Mouse (Mus musculus): ENCODE measurements around the gene Hoxc6. TPM values are rescaled to one million over a fixed set of nuclear protein-coding genes. Genes with fewer than 3 reads are reported as not detected.

The Hoxc6 gene
- polyA plus RNA-seq, 1 experiment from 2014 or later: 0.43 TPM

GRCm38 (mm10) chr15:102996548-102996947 lies 1.5 kb upstream of the Hoxc6 start:
- Histone ChIP-seq H3K36me3 (no peaks in the 10 kb centered on the region), H3K4me1 (replicated peaks) (peaks cover 28% of the 10 kb centered on the region), H3K27ac (no peak overlapping the region), H3K9me3 (replicated peaks) (no peaks in the 10 kb centered on the region), H3K4me3 (no peak overlapping the region), H3K9ac (no peak overlapping the region), H3K4me2 (no peak overlapping the region), H3K27me3 (peaks cover 98% of the 10 kb centered on the region)
- no peak for ATAC-seq (replicated peaks; ENCODE audit: insufficient number of reproducible peaks, insufficient read depth, low FRiP score, low read depth)
- 5% methylated on average over 9 of the region's 9 CpGs for WGBS

- 3% methylated on average over 3 of the region's 3 CpGs for WGBS
- no peaks in the 10 kb centered on the region for H3K9me3 ChIP-seq (replicated peaks)
- no peak for ATAC-seq (replicated peaks; ENCODE audit: insufficient number of reproducible peaks, insufficient read depth, low FRiP score, low read depth)
These were observed 626 bp upstream of the Hoxc6 start for GRCm38 (mm10) chr15:102997431-102997830.

GRCm38 (mm10) chr15:102998608-102999182 lies 638 bp downstream of the Hoxc6 start:
- under 1% methylated on average over 19 of the region's 19 CpGs for WGBS

More at GRCm38 (mm10) chr15:102997431-102997830, 626 bp upstream of the Hoxc6 start:
- H3K4me3 ChIP-seq: no peak overlapping the region
- H3K9ac ChIP-seq: no peak overlapping the region
- H3K36me3 ChIP-seq: no peaks in the 10 kb centered on the region
- H3K4me2 ChIP-seq: no peak overlapping the region
- peaks cover 30% of the 10 kb centered on the region for H3K4me1 ChIP-seq (replicated peaks)
- H3K27ac ChIP-seq: no peak overlapping the region
- H3K27me3 ChIP-seq: peaks cover 98% of the 10 kb centered on the region

GRCm38 (mm10) chr15:102999183-102999831 lies 1.2 kb downstream of the Hoxc6 start:
- Histone ChIP-seq H3K9me3 (replicated peaks) (no peaks in the 10 kb centered on the region), H3K4me3 (peak overlapping the region; percentile 56), H3K27me3 (peaks cover 99% of the 10 kb centered on the region), H3K27ac (no peak overlapping the region), H3K4me1 (replicated peaks) (peaks cover 30% of the 10 kb centered on the region), H3K4me2 (peak overlapping the region; percentile 89), H3K36me3 (no peaks in the 10 kb centered on the region), H3K9ac (peak overlapping the region; percentile 62)
- WGBS: 1% methylated on average over 32 of the region's 33 CpGs
- peak; percentile 84 for ATAC-seq (replicated peaks; ENCODE audit: insufficient number of reproducible peaks, insufficient read depth, low FRiP score, low read depth)

More at GRCm38 (mm10) chr15:102998608-102999182, 638 bp downstream of the Hoxc6 start:
- Histone ChIP-seq H3K9me3 (replicated peaks) (no peaks in the 10 kb centered on the region), H3K27me3 (peaks cover 99% of the 10 kb centered on the region), H3K4me2 (peak overlapping the region; percentile 89), H3K9ac (peak overlapping the region; percentile 62), H3K36me3 (no peaks in the 10 kb centered on the region), H3K27ac (no peak overlapping the region), H3K4me3 (peak overlapping the region; percentile 56), H3K4me1 (replicated peaks) (peaks cover 30% of the 10 kb centered on the region)
- ATAC-seq (replicated peaks; ENCODE audit: insufficient number of reproducible peaks, insufficient read depth, low FRiP score, low read depth): peak; percentile 37; the same call in 1 of the 2 replicates

GRCm38 (mm10) chr15:102999955-103000354 lies 1.9 kb downstream of the Hoxc6 start:
- Histone ChIP-seq H3K36me3 (no peaks in the 10 kb centered on the region), H3K9ac (no peak overlapping the region), H3K27me3 (peaks cover 100% of the 10 kb centered on the region), H3K27ac (no peak overlapping the region), H3K4me1 (replicated peaks) (peaks cover 30% of the 10 kb centered on the region), H3K4me2 (peak overlapping the region; percentile 89), H3K9me3 (replicated peaks) (no peaks in the 10 kb centered on the region), H3K4me3 (no peak overlapping the region)
- WGBS: 21% methylated on average over 11 of the region's 11 CpGs
- 0 out of 2 replicates have a peak, but pooled peaks have one; percentile 17 for ATAC-seq (replicated peaks; ENCODE audit: insufficient number of reproducible peaks, insufficient read depth, low FRiP score, low read depth)

- WGBS: 15% methylated on average over 24 of the region's 24 CpGs
- H3K9ac ChIP-seq: no peak overlapping the region
- H3K27ac ChIP-seq: no peak overlapping the region
- ATAC-seq (replicated peaks; ENCODE audit: insufficient number of reproducible peaks, insufficient read depth, low FRiP score, low read depth): no peak
- H3K4me2 ChIP-seq: peak overlapping the region; percentile 47
- H3K9me3 ChIP-seq (replicated peaks): no peaks in the 10 kb centered on the region
- peaks cover 100% of the 10 kb centered on the region for H3K27me3 ChIP-seq
- H3K4me3 ChIP-seq: peak overlapping the region; percentile 27
- peaks cover 30% of the 10 kb centered on the region for H3K4me1 ChIP-seq (replicated peaks)
- no peaks in the 10 kb centered on the region for H3K36me3 ChIP-seq
These were observed 2.4 kb downstream of the Hoxc6 start for GRCm38 (mm10) chr15:103000501-103000901.

GRCm38 (mm10) chr15:103001370-103001769 lies 3.3 kb downstream of the Hoxc6 start:
- Histone ChIP-seq H3K36me3 (no peaks in the 10 kb centered on the region), H3K27ac (no peak overlapping the region), H3K9ac (no peak overlapping the region), H3K4me1 (replicated peaks) (peaks cover 30% of the 10 kb centered on the region), H3K4me2 (peak overlapping the region; percentile 47), H3K9me3 (replicated peaks) (no peaks in the 10 kb centered on the region), H3K4me3 (0 out of 2 replicates have a peak overlapping the region, but pooled peaks have one; percentile 1), H3K27me3 (peaks cover 100% of the 10 kb centered on the region)
- no peak for ATAC-seq (replicated peaks; ENCODE audit: insufficient number of reproducible peaks, insufficient read depth, low FRiP score, low read depth)
- WGBS: 29% methylated on average over 2 of the region's 2 CpGs

- H3K4me3 ChIP-seq: no peak overlapping the region
- peaks cover 100% of the 10 kb centered on the region for H3K27me3 ChIP-seq
- no peaks in the 10 kb centered on the region for H3K36me3 ChIP-seq
- WGBS: 30% methylated on average over 4 of the region's 4 CpGs
- peaks cover 30% of the 10 kb centered on the region for H3K4me1 ChIP-seq (replicated peaks)
- no peaks in the 10 kb centered on the region for H3K9me3 ChIP-seq (replicated peaks)
- H3K9ac ChIP-seq: no peak overlapping the region
- no peak for ATAC-seq (replicated peaks; ENCODE audit: insufficient number of reproducible peaks, insufficient read depth, low FRiP score, low read depth)
- H3K27ac ChIP-seq: no peak overlapping the region
- no peak overlapping the region for H3K4me2 ChIP-seq
These were observed 4.1 kb downstream of the Hoxc6 start for GRCm38 (mm10) chr15:103002156-103002555.

GRCm38 (mm10) chr15:103002821-103003448 lies 4.9 kb downstream of the Hoxc6 start:
- Histone ChIP-seq H3K36me3 (no peaks in the 10 kb centered on the region), H3K9ac (no peak overlapping the region), H3K9me3 (replicated peaks) (no peaks in the 10 kb centered on the region), H3K4me3 (no peak overlapping the region), H3K4me1 (replicated peaks) (peaks cover 30% of the 10 kb centered on the region), H3K27me3 (peaks cover 100% of the 10 kb centered on the region), H3K27ac (no peak overlapping the region), H3K4me2 (no peak overlapping the region)
- no peak for ATAC-seq (replicated peaks; ENCODE audit: insufficient number of reproducible peaks, insufficient read depth, low FRiP score, low read depth)
- 27% methylated on average over 13 of the region's 13 CpGs for WGBS

GRCm38 (mm10) chr15:103005308-103005707 lies 7.3 kb downstream of the Hoxc6 start:
- Histone ChIP-seq H3K4me1 (replicated peaks) (peaks cover 14% of the 10 kb centered on the region), H3K27me3 (peaks cover 100% of the 10 kb centered on the region), H3K4me3 (no peak overlapping the region), H3K36me3 (no peaks in the 10 kb centered on the region), H3K9ac (no peak overlapping the region), H3K9me3 (replicated peaks) (no peaks in the 10 kb centered on the region), H3K27ac (no peak overlapping the region), H3K4me2 (no peak overlapping the region)
- under 1% methylated on average over 17 of the region's 17 CpGs for WGBS
- no peak for ATAC-seq (replicated peaks; ENCODE audit: insufficient number of reproducible peaks, insufficient read depth, low FRiP score, low read depth)

- ATAC-seq (replicated peaks; ENCODE audit: insufficient number of reproducible peaks, insufficient read depth, low FRiP score, low read depth): no peak
These were observed 7.7 kb downstream of the Hoxc6 start for GRCm38 (mm10) chr15:103005797-103006196.

More at GRCm38 (mm10) chr15:103005797-103006196, 7.7 kb downstream of the Hoxc6 start:
- H3K4me1 ChIP-seq (replicated peaks): peaks cover 9% of the 10 kb centered on the region
- H3K9me3 ChIP-seq (replicated peaks): no peaks in the 10 kb centered on the region
- H3K27me3 ChIP-seq: peaks cover 100% of the 10 kb centered on the region
- no peak overlapping the region for H3K4me3 ChIP-seq
- H3K9ac ChIP-seq: no peak overlapping the region
- H3K4me2 ChIP-seq: no peak overlapping the region
- H3K27ac ChIP-seq: no peak overlapping the region
- no peaks in the 10 kb centered on the region for H3K36me3 ChIP-seq
- WGBS: 11% methylated on average over 5 of the region's 5 CpGs

All from heart, embryonic 15.5 days (tissue).